In the genomic region with DNA sequence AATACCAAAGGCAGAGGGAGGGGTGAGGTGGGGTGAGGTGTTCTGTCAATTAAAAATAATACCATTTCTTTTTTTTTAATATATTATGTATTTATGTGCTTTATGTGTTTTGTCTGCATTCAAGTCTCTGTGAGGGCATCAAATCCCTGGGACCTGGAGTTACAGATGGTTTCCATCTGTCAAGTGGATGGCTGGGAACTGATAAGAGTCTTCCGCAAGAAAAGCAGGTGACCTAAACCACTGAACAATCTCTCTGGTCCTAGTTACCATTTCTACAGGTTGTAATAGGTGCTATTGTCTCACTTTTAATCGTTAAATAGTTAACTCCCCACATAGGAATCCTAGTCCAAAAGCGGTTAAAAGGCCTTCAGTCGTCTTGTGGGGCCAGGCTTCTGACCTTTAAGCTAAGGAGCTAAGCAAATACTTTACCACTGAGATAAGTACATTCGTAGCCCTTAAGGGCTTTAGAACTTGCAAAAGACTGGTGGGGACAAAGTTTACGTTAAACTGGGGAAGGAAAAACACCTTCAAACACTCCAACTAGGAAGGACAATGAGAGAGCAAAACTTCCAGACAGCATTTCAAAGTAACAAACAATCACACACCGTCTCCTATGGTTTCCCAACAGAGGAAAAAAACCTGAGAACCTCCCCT, we compare ENCODE assay signal across 8 mouse cellular contexts. TPM values are rescaled to one million over a fixed set of nuclear protein-coding genes. Genes with fewer than 3 reads are reported as not detected.
DNase-seq lines count a peak whose midpoint lies in the region; ATAC-seq lines count a peak whose summit lies in the region.

No protein-coding gene starts in this region.

- H3K9me3 ChIP-seq in neural tube, embryonic 11.5 days (ENCODE audit: control insufficient read depth, low read length) = no peaks in the 10 kb centered on the region
- H3K9me3 ChIP-seq in embryonic facial prominence, embryonic 14.5 days (ENCODE audit: control insufficient read depth, low read length) = no peaks in the 10 kb centered on the region
- H3K9me3 ChIP-seq in limb, embryonic 10.5 days (replicated peaks) = no peaks in the 10 kb centered on the region
- no peaks in the 10 kb centered on the region for H3K9me3 ChIP-seq in midbrain, embryonic 14.5 days (ENCODE audit: control insufficient read depth, low read length)

- 39% methylated on average over 7 of the region's 7 CpGs for WGBS in neural tube, embryonic 11.5 days
- 22% methylated on average over 7 of the region's 7 CpGs for WGBS in embryonic facial prominence, embryonic 14.5 days
- 26% methylated on average over 7 of the region's 7 CpGs for WGBS in limb, embryonic 10.5 days
- WGBS in midbrain, embryonic 14.5 days = 38% methylated on average over 7 of the region's 7 CpGs

- peak overlapping the region; percentile 86 for H3K4me3 ChIP-seq in neural tube, embryonic 11.5 days (ENCODE audit: low read depth, low read length)
- peak overlapping the region; percentile 81 for H3K4me3 ChIP-seq in embryonic facial prominence, embryonic 14.5 days (ENCODE audit: low read depth, low read length)
- H3K4me3 ChIP-seq in limb, embryonic 10.5 days = peak overlapping the region; percentile 93
- peak overlapping the region; percentile 92 for H3K4me3 ChIP-seq in midbrain, embryonic 14.5 days (replicated peaks; ENCODE audit: low read depth, low read length)

- H3K36me3 ChIP-seq in neural tube, embryonic 11.5 days (ENCODE audit: control insufficient read depth, insufficient read depth, low read length) = no peaks in the 10 kb centered on the region; the same call in 1 of the 2 replicates
- H3K36me3 ChIP-seq in embryonic facial prominence, embryonic 14.5 days (ENCODE audit: control insufficient read depth, insufficient read depth, low read length) = peaks cover 9% of the 10 kb centered on the region; the same call in 1 of the 2 replicates
- peaks cover 9% of the 10 kb centered on the region for H3K36me3 ChIP-seq in limb, embryonic 10.5 days
- no peaks in the 10 kb centered on the region for H3K36me3 ChIP-seq in midbrain, embryonic 14.5 days (ENCODE audit: control insufficient read depth, insufficient read depth, low read length)

- no peak for DNase-seq in neural tube, embryonic 11.5 days (ENCODE audit: low spot score)
- no peak for DNase-seq in neural tube, embryonic 10.5 days (ENCODE audit: extremely low spot score, low spot score)
- no peak for DNase-seq in embryonic facial prominence, embryonic 14.5 days (ENCODE audit: low spot score)
- DNase-seq in limb, embryonic 10.5 days (ENCODE audit: low spot score) = no peak
- no peak for DNase-seq in midbrain, embryonic 14.5 days
- DNase-seq in cerebellum, adult 11-12 months = no peak
- no peak for DNase-seq in natural killer cell, adult 2 months (ENCODE audit: low spot score in 2 of 2)
- no peak for DNase-seq in ovary, postnatal 10 days (ENCODE audit: low spot score)

- no peak overlapping the region for H3K27ac ChIP-seq in neural tube, embryonic 11.5 days (ENCODE audit: low read depth, low read length)
- no peak overlapping the region for H3K27ac ChIP-seq in embryonic facial prominence, embryonic 14.5 days (replicated peaks; ENCODE audit: low read depth, low read length)
- peak overlapping the region; percentile 96; the same call in 1 of the 2 replicates for H3K27ac ChIP-seq in limb, embryonic 10.5 days
- H3K27ac ChIP-seq in midbrain, embryonic 14.5 days (replicated peaks; ENCODE audit: low read depth, low read length) = no peak overlapping the region

- no peaks in the 10 kb centered on the region for H3K27me3 ChIP-seq in neural tube, embryonic 11.5 days (ENCODE audit: control insufficient read depth, insufficient read depth, low read length)
- H3K27me3 ChIP-seq in embryonic facial prominence, embryonic 14.5 days (replicated peaks; ENCODE audit: control insufficient read depth, insufficient read depth, low read length) = no peaks in the 10 kb centered on the region
- H3K27me3 ChIP-seq in limb, embryonic 10.5 days (ENCODE audit: low read depth, poor library complexity, severe bottlenecking) = no peaks in the 10 kb centered on the region
- H3K27me3 ChIP-seq in midbrain, embryonic 14.5 days (ENCODE audit: control insufficient read depth, insufficient read depth, low read length) = no peaks in the 10 kb centered on the region

- H3K4me1 ChIP-seq in neural tube, embryonic 11.5 days (ENCODE audit: control insufficient read depth, insufficient read depth, low read length) = peaks cover 12% of the 10 kb centered on the region
- peaks cover 14% of the 10 kb centered on the region for H3K4me1 ChIP-seq in embryonic facial prominence, embryonic 14.5 days (ENCODE audit: control insufficient read depth, insufficient read depth, low read length)
- peaks cover 12% of the 10 kb centered on the region for H3K4me1 ChIP-seq in limb, embryonic 10.5 days
- H3K4me1 ChIP-seq in midbrain, embryonic 14.5 days (ENCODE audit: control insufficient read depth, insufficient read depth, low read length) = peaks cover 16% of the 10 kb centered on the region

- ATAC-seq in neural tube, embryonic 11.5 days (ENCODE audit: insufficient read depth, low FRiP score, low TSS enrichment) = no peak
- no peak for ATAC-seq in embryonic facial prominence, embryonic 14.5 days (ENCODE audit: low read depth)
- no peak for ATAC-seq in midbrain, embryonic 14.5 days (ENCODE audit: low FRiP score, low TSS enrichment)

- no peak overlapping the region for H3K9ac ChIP-seq in neural tube, embryonic 11.5 days (ENCODE audit: low read length)
- peak overlapping the region; percentile 96 for H3K9ac ChIP-seq in embryonic facial prominence, embryonic 14.5 days (ENCODE audit: low read depth, low read length)
- no peak overlapping the region; the same call in 1 of the 2 replicates for H3K9ac ChIP-seq in midbrain, embryonic 14.5 days (replicated peaks; ENCODE audit: low read length)

- H3K4me2 ChIP-seq in neural tube, embryonic 11.5 days (ENCODE audit: low read depth) = peak overlapping the region; percentile 49
- peak overlapping the region; percentile 69 for H3K4me2 ChIP-seq in embryonic facial prominence, embryonic 14.5 days (ENCODE audit: low read depth, low read length)
- peak overlapping the region; percentile 64 for H3K4me2 ChIP-seq in midbrain, embryonic 14.5 days (ENCODE audit: low read length)

RNA-seq across cellular contexts. Expression of a gene that starts 1.2 kb away (rescaled TPM):
- 20.0 TPM in 2 replicates for polyA plus RNA-seq in neural tube, embryonic 11.5 days (2014; fragmentation: Nextera tagmentation; extraction: Ambion mirVana)
- polyA plus RNA-seq in embryonic facial prominence, embryonic 14.5 days (2014; fragmentation: Nextera tagmentation; extraction: Ambion mirVana) = 20.9 and 22.3 TPM in 2 replicates
- polyA plus RNA-seq in limb, embryonic 10.5 days (2016; fragmentation: Nextera tagmentation; extraction: Ambion mirVana) = 18.3 and 19.1 TPM in 2 replicates
- polyA plus RNA-seq in midbrain, embryonic 14.5 days (2014; fragmentation: Nextera tagmentation; extraction: Ambion mirVana) = 19.9 and 20.3 TPM in 2 replicates

RNA-seq across cellular contexts. Expression of a gene that starts 1.3 kb away (rescaled TPM):
- 52.6 and 53.1 TPM in 2 replicates for polyA plus RNA-seq in neural tube, embryonic 11.5 days (2014; fragmentation: Nextera tagmentation; extraction: Ambion mirVana)
- polyA plus RNA-seq in embryonic facial prominence, embryonic 14.5 days (2014; fragmentation: Nextera tagmentation; extraction: Ambion mirVana) = 35.0 and 35.3 TPM in 2 replicates
- 45.2 and 50.7 TPM in 2 replicates for polyA plus RNA-seq in limb, embryonic 10.5 days (2016; fragmentation: Nextera tagmentation; extraction: Ambion mirVana)
- 31.1 and 42.8 TPM in 2 replicates for polyA plus RNA-seq in midbrain, embryonic 14.5 days (2014; fragmentation: Nextera tagmentation; extraction: Ambion mirVana)
